Mouse (Mus musculus): ENCODE results near the gene Runx2. TPM values are rescaled to one million over a fixed set of nuclear protein-coding genes. Genes with fewer than 3 reads are reported as not detected.

Gene Runx2
- polyA plus RNA-seq, 1 experiment from 2014 or later, result 0.77 TPM

DNA sequence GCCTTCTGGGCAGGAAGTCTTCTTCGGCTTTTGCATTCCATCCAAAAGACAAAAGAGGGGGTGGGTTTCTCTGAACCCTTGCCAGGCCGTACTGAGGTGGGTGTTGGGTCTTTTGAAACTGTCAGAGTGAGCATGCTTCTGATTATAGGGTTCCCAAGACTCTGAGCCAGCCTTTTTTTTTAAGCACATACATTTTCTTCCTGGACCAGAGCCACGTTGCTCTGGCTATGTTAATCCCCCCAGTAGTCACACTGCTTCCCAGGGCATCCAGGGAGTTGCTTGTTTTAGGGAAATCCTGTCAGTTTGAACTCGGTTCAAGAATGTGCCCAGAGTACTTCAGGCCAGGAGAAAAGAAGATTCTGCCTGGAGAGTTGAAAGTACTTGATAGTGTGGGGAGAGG lies 286.0 kb downstream of the Runx2 start:
- ATAC-seq (ENCODE audit: insufficient number of reproducible peaks, low FRiP score), result no peak
- Histone ChIP-seq H3K27ac (ENCODE audit: poor library complexity, severe bottlenecking) (no peak overlapping the region), H3K4me2 (no peak overlapping the region), H3K36me3 (no peaks in the 10 kb centered on the region), H3K9ac (no peak overlapping the region), H3K27me3 (replicated peaks) (no peaks in the 10 kb centered on the region), H3K4me1 (replicated peaks) (no peaks in the 10 kb centered on the region), H3K4me3 (no peak overlapping the region), H3K9me3 (replicated peaks) (no peaks in the 10 kb centered on the region)
- 36% methylated on average over 4 of the region's 4 CpGs for WGBS

DNA sequence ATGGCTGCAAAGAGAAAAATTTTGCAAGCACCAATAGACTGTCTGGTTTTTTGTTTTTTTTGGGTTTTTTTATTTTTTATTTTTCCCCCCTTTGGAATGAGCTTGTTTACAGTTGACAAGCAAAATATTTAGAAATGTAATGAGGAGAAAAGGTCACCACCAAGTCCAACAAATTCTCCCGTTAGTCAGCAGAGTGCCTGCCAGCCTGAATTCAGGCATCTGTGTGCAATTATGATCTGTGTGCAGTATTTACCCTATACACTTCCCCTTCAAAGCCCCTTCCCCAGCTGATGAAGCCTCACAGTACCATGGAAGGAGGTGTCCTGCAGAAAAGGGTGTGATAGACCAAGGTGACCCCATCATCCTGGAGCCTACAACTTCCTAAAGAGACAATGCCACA lies 290.5 kb downstream of the Runx2 start:
- H3K27me3 ChIP-seq (replicated peaks), result no peaks in the 10 kb centered on the region
- no peak overlapping the region for H3K27ac ChIP-seq (ENCODE audit: poor library complexity, severe bottlenecking)
- H3K9ac ChIP-seq, result no peak overlapping the region
- H3K4me2 ChIP-seq, result no peak overlapping the region
- no peaks in the 10 kb centered on the region for H3K4me1 ChIP-seq (replicated peaks)
- no peak overlapping the region for H3K4me3 ChIP-seq
- 74% methylated on average over 1 of the region's 1 CpGs for WGBS
- H3K36me3 ChIP-seq, result no peaks in the 10 kb centered on the region
- no peaks in the 10 kb centered on the region for H3K9me3 ChIP-seq (replicated peaks)
- ATAC-seq (ENCODE audit: insufficient number of reproducible peaks, low FRiP score), result no peak

GRCm38 (mm10) chr17:44522906-44523305 lies 291.7 kb downstream of the Runx2 start:
- 75% methylated on average over 5 of the region's 5 CpGs for WGBS

DNA sequence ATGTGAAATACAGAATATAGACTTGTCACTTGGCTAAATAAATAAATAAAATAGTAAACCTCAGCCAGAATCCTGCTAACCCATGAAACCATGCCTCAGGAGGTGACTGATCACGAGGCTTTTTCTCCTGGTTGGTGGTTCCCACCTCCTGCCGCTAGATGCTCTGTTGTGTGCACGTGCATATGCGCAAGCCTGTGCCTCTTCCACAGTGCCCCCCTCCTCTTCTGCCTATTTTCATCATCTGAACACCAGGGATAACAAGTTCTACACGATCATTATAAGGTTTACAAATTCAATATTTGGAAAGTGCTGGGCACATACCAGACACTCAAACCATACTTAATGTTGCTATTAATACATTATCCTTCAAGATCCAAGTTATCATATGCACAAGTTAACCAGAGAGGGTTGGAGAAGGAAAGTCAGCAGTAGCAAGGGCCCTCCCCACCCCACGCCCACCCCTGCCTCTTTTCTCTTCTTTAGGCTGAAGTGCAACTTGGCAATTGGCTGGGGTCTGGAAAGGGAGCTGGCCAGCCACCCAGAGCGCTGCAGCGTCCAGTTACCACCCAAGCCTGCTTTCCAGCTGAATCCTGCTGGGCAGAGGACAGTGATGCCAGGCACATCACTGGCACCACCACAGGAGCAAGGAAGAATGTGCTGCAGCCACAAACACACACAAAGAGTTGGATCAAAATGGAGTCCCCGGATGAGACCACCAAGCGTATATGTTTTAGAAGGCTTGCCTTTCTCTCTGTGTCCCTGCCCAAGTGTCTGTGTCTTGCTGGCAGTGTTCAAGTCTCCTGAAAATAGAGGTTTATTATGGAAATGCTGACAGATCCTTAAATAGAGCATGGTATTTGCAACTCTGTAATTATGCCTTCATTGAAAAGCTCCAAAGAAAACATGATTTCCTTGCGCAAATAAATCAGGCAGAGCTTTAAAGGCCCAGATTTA lies 294.2 kb downstream of the Runx2 start:
- Histone ChIP-seq H3K27ac (ENCODE audit: poor library complexity, severe bottlenecking) (no peak overlapping the region), H3K36me3 (no peaks in the 10 kb centered on the region), H3K9me3 (replicated peaks) (peaks cover 4% of the 10 kb centered on the region; the same call in 1 of the 2 replicates), H3K4me2 (no peak overlapping the region), H3K27me3 (replicated peaks) (no peaks in the 10 kb centered on the region), H3K9ac (no peak overlapping the region), H3K4me1 (replicated peaks) (no peaks in the 10 kb centered on the region), H3K4me3 (no peak overlapping the region)
- 81% methylated on average over 11 of the region's 11 CpGs for WGBS
- no peak for ATAC-seq (ENCODE audit: insufficient number of reproducible peaks, low FRiP score)

More at GRCm38 (mm10) chr17:44522906-44523305, 291.7 kb downstream of the Runx2 start:
- Histone ChIP-seq H3K36me3 (no peaks in the 10 kb centered on the region), H3K4me2 (no peak overlapping the region), H3K27me3 (replicated peaks) (no peaks in the 10 kb centered on the region), H3K9ac (no peak overlapping the region), H3K4me3 (no peak overlapping the region), H3K9me3 (replicated peaks) (peaks cover 4% of the 10 kb centered on the region; the same call in 1 of the 2 replicates), H3K4me1 (replicated peaks) (no peaks in the 10 kb centered on the region), H3K27ac (ENCODE audit: poor library complexity, severe bottlenecking) (no peak overlapping the region)
- ATAC-seq (ENCODE audit: insufficient number of reproducible peaks, low FRiP score), result no peak

DNA sequence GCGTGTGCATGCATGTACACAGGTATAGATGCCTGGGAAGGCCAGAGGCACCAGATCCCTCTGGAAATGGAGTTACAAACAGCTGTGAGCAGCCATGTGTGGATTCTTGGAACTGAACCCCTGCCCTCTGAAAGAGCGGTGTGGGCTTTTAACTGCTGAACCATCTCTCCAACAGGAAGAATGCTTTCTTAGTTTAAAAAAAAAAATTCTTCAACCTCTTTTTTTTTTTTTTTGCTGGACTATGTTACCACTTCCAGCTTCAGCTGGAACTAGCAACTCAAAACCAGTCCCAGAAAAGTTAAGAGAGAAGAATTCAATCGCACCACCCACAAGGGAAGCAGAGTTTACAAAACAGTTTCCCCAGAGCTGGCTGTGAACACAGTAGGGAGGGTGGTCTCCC lies 295.2 kb downstream of the Runx2 start:
- Histone ChIP-seq H3K9me3 (replicated peaks) (peaks cover 4% of the 10 kb centered on the region; the same call in 1 of the 2 replicates), H3K36me3 (no peaks in the 10 kb centered on the region), H3K9ac (no peak overlapping the region), H3K27ac (ENCODE audit: poor library complexity, severe bottlenecking) (no peak overlapping the region), H3K4me1 (replicated peaks) (no peaks in the 10 kb centered on the region), H3K4me2 (no peak overlapping the region), H3K4me3 (no peak overlapping the region), H3K27me3 (replicated peaks) (no peaks in the 10 kb centered on the region)
- 81% methylated on average over 3 of the region's 3 CpGs for WGBS
- ATAC-seq (ENCODE audit: insufficient number of reproducible peaks, low FRiP score), result no peak

GRCm38 (mm10) chr17:44518156-44518555 lies 296.4 kb downstream of the Runx2 start:
- no peaks in the 10 kb centered on the region for H3K36me3 ChIP-seq
- no peak overlapping the region for H3K4me2 ChIP-seq
- peaks cover 7% of the 10 kb centered on the region; the same call in 1 of the 2 replicates for H3K9me3 ChIP-seq (replicated peaks)
- WGBS, result 87% methylated on average over 6 of the region's 6 CpGs
- H3K27me3 ChIP-seq (replicated peaks), result no peaks in the 10 kb centered on the region
- H3K4me1 ChIP-seq (replicated peaks), result no peaks in the 10 kb centered on the region
- no peak overlapping the region for H3K27ac ChIP-seq (ENCODE audit: poor library complexity, severe bottlenecking)
- H3K9ac ChIP-seq, result no peak overlapping the region
- H3K4me3 ChIP-seq, result no peak overlapping the region
- no peak for ATAC-seq (ENCODE audit: insufficient number of reproducible peaks, low FRiP score)

- Histone ChIP-seq H3K9ac (no peak overlapping the region), H3K4me2 (no peak overlapping the region), H3K27ac (ENCODE audit: poor library complexity, severe bottlenecking) (no peak overlapping the region), H3K27me3 (replicated peaks) (no peaks in the 10 kb centered on the region; the same call in 1 of the 2 replicates), H3K36me3 (no peaks in the 10 kb centered on the region), H3K4me1 (replicated peaks) (no peaks in the 10 kb centered on the region), H3K4me3 (no peak overlapping the region), H3K9me3 (replicated peaks) (no peaks in the 10 kb centered on the region; the same call in 1 of the 2 replicates)
- no peak for ATAC-seq (ENCODE audit: insufficient number of reproducible peaks, low FRiP score)
- 66% methylated on average over 7 of the region's 7 CpGs for WGBS
Measured at GRCm38 (mm10) chr17:44508198-44508715, 306.3 kb downstream of the Runx2 start.

GRCm38 (mm10) chr17:44507741-44508140 lies 306.9 kb downstream of the Runx2 start:
- no peaks in the 10 kb centered on the region; the same call in 1 of the 2 replicates for H3K9me3 ChIP-seq (replicated peaks)
- 77% methylated on average over 3 of the region's 3 CpGs for WGBS
- no peak overlapping the region for H3K4me2 ChIP-seq
- no peak overlapping the region for H3K9ac ChIP-seq
- H3K27me3 ChIP-seq (replicated peaks), result no peaks in the 10 kb centered on the region; the same call in 1 of the 2 replicates
- ATAC-seq (ENCODE audit: insufficient number of reproducible peaks, low FRiP score), result no peak
- H3K27ac ChIP-seq (ENCODE audit: poor library complexity, severe bottlenecking), result no peak overlapping the region
- no peaks in the 10 kb centered on the region for H3K36me3 ChIP-seq
- H3K4me3 ChIP-seq, result no peak overlapping the region
- no peaks in the 10 kb centered on the region for H3K4me1 ChIP-seq (replicated peaks)

- Histone ChIP-seq H3K9me3 (replicated peaks) (no peaks in the 10 kb centered on the region), H3K4me2 (no peak overlapping the region), H3K27ac (ENCODE audit: poor library complexity, severe bottlenecking) (no peak overlapping the region), H3K9ac (no peak overlapping the region), H3K4me1 (replicated peaks) (no peaks in the 10 kb centered on the region), H3K27me3 (replicated peaks) (no peaks in the 10 kb centered on the region; the same call in 1 of the 2 replicates), H3K4me3 (no peak overlapping the region), H3K36me3 (no peaks in the 10 kb centered on the region)
- 77% methylated on average over 3 of the region's 3 CpGs for WGBS
- ATAC-seq (ENCODE audit: insufficient number of reproducible peaks, low FRiP score), result no peak
Measured at GRCm38 (mm10) chr17:44506524-44506923, 308.1 kb downstream of the Runx2 start.

DNA sequence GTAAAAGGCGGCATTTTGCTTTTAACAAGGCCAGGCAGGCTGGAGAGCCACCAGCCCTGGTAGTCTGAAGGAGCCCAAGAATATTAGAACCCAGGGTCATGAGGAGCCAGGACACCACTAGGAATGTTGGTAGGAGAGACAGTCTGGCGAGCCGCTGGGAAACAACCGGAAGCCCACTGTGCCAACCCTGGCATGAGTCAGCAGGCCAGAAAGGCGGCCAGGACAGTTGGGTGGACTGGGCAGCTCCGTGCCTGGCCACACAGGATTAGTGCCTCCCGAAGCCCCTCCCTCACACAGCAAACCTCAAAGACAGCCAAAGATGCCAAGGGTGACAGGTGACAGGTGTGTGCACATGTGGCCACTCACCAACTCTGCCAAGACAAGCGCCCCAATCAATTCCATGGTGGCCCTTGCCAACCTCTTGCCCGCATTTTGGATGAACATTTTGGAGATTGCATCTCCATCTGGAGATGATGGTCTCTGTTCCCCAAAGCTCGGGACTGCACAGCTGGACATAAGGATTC lies 309.7 kb downstream of the Runx2 start:
- Histone ChIP-seq H3K4me2 (no peak overlapping the region), H3K36me3 (no peaks in the 10 kb centered on the region), H3K4me1 (replicated peaks) (no peaks in the 10 kb centered on the region), H3K27ac (ENCODE audit: poor library complexity, severe bottlenecking) (no peak overlapping the region), H3K9ac (no peak overlapping the region), H3K9me3 (replicated peaks) (no peaks in the 10 kb centered on the region), H3K27me3 (replicated peaks) (no peaks in the 10 kb centered on the region; the same call in 1 of the 2 replicates), H3K4me3 (no peak overlapping the region)
- WGBS, result 85% methylated on average over 10 of the region's 10 CpGs
- no peak for ATAC-seq (ENCODE audit: insufficient number of reproducible peaks, low FRiP score)

DNA sequence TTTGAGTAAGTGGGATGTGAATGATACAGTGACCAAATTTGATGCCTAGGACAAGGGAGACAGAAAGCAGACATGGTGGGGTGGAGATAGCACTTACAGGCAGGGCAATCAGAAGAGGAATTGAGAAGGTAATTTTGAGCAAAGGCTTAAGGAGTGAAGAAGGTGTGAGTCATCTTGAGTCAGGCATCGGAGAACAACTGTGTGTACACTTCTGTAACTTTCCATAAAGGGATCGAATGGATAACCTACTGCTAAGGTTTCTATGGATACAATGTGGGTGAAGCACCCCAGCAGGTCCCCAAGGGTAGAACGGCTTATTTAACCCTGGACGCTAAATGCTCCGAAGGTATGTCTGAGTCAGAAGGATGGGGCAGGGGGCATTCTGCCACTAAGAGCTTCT lies 312.4 kb downstream of the Runx2 start:
- Histone ChIP-seq H3K4me2 (no peak overlapping the region), H3K4me3 (no peak overlapping the region), H3K9ac (no peak overlapping the region), H3K4me1 (replicated peaks) (no peaks in the 10 kb centered on the region), H3K27ac (ENCODE audit: poor library complexity, severe bottlenecking) (no peak overlapping the region), H3K36me3 (no peaks in the 10 kb centered on the region), H3K27me3 (replicated peaks) (no peaks in the 10 kb centered on the region; the same call in 1 of the 2 replicates), H3K9me3 (replicated peaks) (no peaks in the 10 kb centered on the region)
- ATAC-seq (ENCODE audit: insufficient number of reproducible peaks, low FRiP score), result no peak
- WGBS, result 87% methylated on average over 5 of the region's 5 CpGs
